Mouse (Mus musculus): ENCODE results near the gene Spp1. TPM values are rescaled to one million over a fixed set of nuclear protein-coding genes. Genes with fewer than 3 reads are reported as not detected.

Spp1 gene
- total RNA-seq, 2 experiments from 2014 or later, result 1.9 to 4.2 TPM

Other genes with a start within 250 kb of the Spp1 start
- under 1 TPM; 0.71 to 0.88 TPM for gene Dmp1, start 232.5 kb upstream of the Spp1 start, total RNA-seq (2021)
- not detected for gene Ibsp, start 135.9 kb upstream of the Spp1 start, total RNA-seq (2021)
- gene Mepe, start 109.8 kb upstream of the Spp1 start, total RNA-seq (2021), result not detected
- gene Pkd2, start 24.3 kb downstream of the Spp1 start, total RNA-seq (2021), result 10 to 100 TPM in 1 of 2 experiments, 1 to 10 TPM in 1; 6.5 to 10.9 TPM
- 1 to 10 TPM; 3.4 to 3.7 TPM for gene BC005561, start 73.2 kb downstream of the Spp1 start, total RNA-seq (2021)